Mouse (Mus musculus) layer of hippocampus, postnatal 10 days (tissue): ENCODE measurements around the gene Gm10477. TPM values are rescaled to one million over a fixed set of nuclear protein-coding genes. Genes with fewer than 3 reads are reported as not detected.
"Not testable (repeated sequence)": the region's sequence is repeated elsewhere in the genome, so short reads cannot be mapped to it uniquely, and the experiment has no call there.

ENCODE experiments used
- DNase-seq, 2 experiments: peaks; one replicate each; pipeline ENCODE4 v3.0.0; 2021; ENCODE audit warnings: low spot score in 2 of 2
- long read RNA-seq: library from polyadenylated mRNA; stranded (forward); transcript quantifications from one replicate; pipeline ENCODE4 v2.0.0, GENCODE M21; 2023
- total RNA-seq, 2 experiments: library from RNA; stranded (reverse); gene quantifications; 2 replicates each; pipeline ENCODE4 v1.2.3; 2021

Gm10477 gene
- total RNA-seq, result not detected
- long read RNA-seq, result 0 reads

DNA sequence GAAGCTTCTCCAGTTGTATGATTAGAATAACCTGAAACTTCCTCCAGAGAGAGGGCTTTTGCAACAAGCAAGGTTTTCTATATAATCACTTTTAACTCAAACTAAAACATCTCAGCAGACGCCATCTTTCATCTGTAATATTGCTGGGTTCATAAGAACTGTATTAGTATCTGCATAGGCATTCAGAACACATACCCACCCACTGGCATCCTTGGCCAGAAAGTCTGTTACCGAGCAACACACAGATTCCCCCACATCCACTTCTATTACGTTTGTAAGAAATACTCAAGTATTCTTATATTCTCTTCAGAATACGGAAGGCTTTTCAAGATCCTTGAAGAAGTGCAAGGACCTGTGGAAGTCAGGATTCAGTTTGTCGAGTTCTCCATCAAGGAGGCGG is at the start of gene Gm10477:
TSS of gene Gm10477 (plus strand) at position 301 of the 400 bp plus-strand sequence.
- not testable (repeated sequence) for DNase-seq

- no peak for DNase-seq
These were observed 47.0 kb upstream of the Gm10477 start for GRCm38 (mm10) chrX:56477553-56477952.

DNA sequence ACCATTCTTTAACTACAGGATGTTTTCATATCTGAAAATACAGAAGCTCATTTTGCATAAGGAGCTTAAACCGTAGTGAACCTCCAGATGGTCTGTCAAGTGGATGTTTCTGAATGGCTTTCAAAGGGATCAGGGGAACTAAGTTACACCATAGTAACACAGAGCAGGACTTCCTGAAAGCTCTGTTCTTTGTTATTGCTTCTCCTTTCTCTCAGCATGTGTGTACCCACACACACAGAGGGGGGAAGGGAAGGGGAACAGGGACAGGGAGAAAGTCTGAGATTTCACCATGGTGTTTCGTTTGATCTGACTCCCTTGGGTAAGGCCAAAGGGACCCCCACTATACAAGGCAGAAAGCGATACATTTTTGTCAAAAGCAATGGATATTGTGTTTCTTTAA is 42.6 kb upstream of the Gm10477 start:
- no peak for DNase-seq

DNA sequence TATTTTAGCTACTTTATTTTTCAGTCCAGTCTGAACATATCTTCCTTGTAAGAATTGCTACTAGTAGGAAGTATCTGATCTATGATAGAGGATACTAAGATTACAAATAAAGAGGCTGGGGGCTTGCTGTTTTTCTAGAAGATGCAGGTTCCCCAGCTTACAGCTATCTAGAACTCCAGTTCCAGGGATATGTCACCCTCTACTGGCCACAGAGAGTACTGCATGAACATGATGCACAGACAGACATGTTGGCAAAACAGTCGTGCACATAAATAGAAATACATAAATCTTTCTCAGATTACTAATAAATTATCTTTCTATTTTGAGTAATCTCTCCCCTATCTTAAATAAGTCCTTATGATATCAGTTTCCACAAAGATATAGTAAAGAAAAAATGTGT is 34.8 kb upstream of the Gm10477 start:
- peak; percentile 80 to 81 for DNase-seq

DNA sequence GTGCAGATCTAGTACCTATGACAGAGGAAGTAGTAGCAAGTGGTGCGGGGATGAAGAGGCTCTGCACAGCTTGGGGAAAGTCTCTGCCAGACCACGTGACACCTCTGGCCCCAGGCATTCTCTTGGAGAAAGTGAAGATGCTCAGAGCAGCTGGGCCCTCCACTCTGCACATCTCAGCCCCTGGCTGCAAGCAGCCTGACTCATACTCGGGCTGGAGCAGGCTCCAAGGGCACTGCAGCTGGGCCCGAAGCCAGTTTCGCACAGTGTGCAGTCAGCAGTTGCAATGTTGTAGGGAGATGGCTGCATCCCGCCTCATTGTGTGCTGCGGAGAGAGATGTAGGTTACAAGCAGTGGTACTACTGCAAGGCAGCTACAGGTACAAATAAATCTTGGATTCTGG is 27.3 kb upstream of the Gm10477 start:
- DNase-seq, result no peak

DNA sequence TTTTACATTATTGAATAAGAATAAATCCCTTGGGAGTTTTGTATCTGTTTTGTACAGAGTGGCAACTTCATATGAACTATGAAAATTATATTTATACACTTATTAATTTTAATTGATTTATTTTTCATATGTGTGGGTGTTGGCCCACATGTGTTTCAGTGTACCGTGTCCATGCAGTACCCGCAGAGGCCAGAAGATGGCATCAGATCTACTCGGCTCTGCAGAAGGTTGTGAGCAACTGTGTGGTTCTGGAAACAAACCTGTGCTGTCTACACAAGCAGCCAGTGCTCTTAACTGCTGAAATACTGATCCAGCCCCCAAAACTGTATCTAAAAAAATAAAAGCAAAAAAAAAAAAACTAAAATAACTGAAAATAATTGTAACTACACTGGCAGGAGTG is 6.7 kb downstream of the Gm10477 start:
- peak; percentile 76 for DNase-seq

- DNase-seq, result peak; percentile 41 to 50
These were observed 12.6 kb downstream of the Gm10477 start for GRCm38 (mm10) chrX:56537162-56537561.

DNA sequence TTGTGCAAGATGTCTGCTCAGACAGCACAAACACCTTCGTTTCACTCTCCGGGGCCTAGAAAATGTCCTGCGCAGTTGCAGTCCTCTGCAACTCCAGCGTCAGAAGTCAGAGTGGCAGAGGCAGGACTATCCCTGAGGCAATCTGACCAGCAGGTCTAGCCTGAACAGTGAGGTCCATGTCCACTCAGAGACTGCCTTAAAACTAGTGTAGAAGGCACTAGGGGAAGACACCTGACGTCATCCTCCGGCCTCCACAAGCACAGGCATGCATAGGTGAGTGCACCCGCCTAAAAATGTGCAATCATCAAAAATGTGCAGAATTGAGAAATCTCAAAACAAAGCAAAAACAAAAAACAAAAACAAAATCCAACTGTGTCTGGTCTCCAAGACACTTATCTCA is 25.0 kb downstream of the Gm10477 start, which contains the start of gene Gm648:
TSS of gene Gm648 (minus strand) at position 101 of the 400 bp plus-strand sequence.
- no peak for DNase-seq

DNA sequence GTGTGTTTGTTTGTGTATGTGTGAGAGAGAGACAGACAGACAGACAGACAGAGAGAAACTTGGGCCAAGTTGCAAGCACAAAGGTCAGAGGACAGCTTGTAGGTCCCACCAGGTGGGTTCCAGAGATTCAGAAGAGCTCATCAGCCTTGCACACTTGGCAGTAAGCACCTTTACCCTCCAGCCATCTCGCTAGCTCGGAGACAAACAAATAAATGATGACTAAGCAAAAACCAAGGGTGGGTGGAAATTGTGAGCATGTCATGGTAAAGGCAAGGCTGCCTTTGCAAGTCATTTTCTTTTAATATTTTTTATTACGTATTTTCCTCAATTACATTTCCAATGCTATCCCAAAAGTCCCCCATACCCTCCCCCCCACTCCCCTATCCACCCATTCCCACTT is 29.0 kb downstream of the Gm10477 start:
- DNase-seq, result no peak

GRCm38 (mm10) chrX:56572465-56572864 is 47.9 kb downstream of the Gm10477 start:
- DNase-seq, result no peak

Other genes with a start within 250 kb of the Gm10477 start
- gene Zfp449, start 178.3 kb upstream of the Gm10477 start, total RNA-seq, result 1 to 10 TPM; 4.5 to 5.2 TPM
- 10 to 100 TPM; 38.6 to 43.1 TPM for gene Smim10l2a, start 150.2 kb upstream of the Gm10477 start, total RNA-seq
- gene Gm2174, start 76.8 kb upstream of the Gm10477 start, total RNA-seq, result not detected
- gene Ints6l, start 69.9 kb upstream of the Gm10477 start, total RNA-seq, result 10 to 100 TPM; 26.6 to 31.3 TPM
- not detected for gene Gm648, start 24.9 kb downstream of the Gm10477 start, total RNA-seq
- 10 to 100 TPM; 35.0 to 37.1 TPM for gene Mmgt1, start 73.3 kb downstream of the Gm10477 start, total RNA-seq
- gene Slc9a6, start 85.0 kb downstream of the Gm10477 start, total RNA-seq, result 10 to 100 TPM; 99.6 to 99.7 TPM
- 100 to 1,000 TPM; 154 to 160 TPM for gene Fhl1, start 207.0 kb downstream of the Gm10477 start, total RNA-seq